Mouse (Mus musculus): Measurements from ENCODE around the gene Zfp978. TPM values are rescaled to one million over a fixed set of nuclear protein-coding genes. Genes with fewer than 3 reads are reported as not detected.
"Not testable (repeated sequence)": the region's sequence is repeated elsewhere in the genome, so short reads cannot be mapped to it uniquely, and the experiment has no call there.

Gene Zfp978
- polyA plus RNA-seq, 2 experiments, result 0.04 TPM; not detected in 1

- DNase-seq (ENCODE audit: low read depth in 3 of 3, low spot score in 3 of 3); H3K27ac ChIP-seq; H3K4me1 ChIP-seq (replicated peaks; ENCODE audit: control insufficient read depth in 2 of 2, insufficient read depth in 2 of 2, low read length in 1 of 2); H3K27me3 ChIP-seq (ENCODE audit: control insufficient read depth, insufficient read depth, low read length); H3K36me3 ChIP-seq (replicated peaks; ENCODE audit: control insufficient read depth, insufficient read depth, low read depth); H3K4me3 ChIP-seq (ENCODE audit: insufficient read depth in 1 of 2, low read depth in 2 of 2, low read length in 2 of 2); H3K4me2 ChIP-seq (ENCODE audit: low read depth); ATAC-seq (ENCODE audit: insufficient read depth); H3K9ac ChIP-seq (replicated peaks): not testable (repeated sequence)
- H3K9me3 ChIP-seq (ENCODE audit: control insufficient read depth, low read length), result peaks cover 30% of the 10 kb centered on the region
- 44% methylated on average over 4 of the region's 4 CpGs for WGBS (ENCODE audit: insufficient replicate concordance)
These were observed 14.6 kb upstream of the Zfp978 start for GRCm38 (mm10) chr4:147346361-147347035.

GRCm38 (mm10) chr4:147347300-147347699, 13.8 kb upstream of the Zfp978 start:
- H3K27me3 ChIP-seq (ENCODE audit: control insufficient read depth, insufficient read depth, low read length); H3K27ac ChIP-seq; H3K36me3 ChIP-seq (replicated peaks; ENCODE audit: control insufficient read depth, insufficient read depth, low read depth); H3K9ac ChIP-seq (replicated peaks); H3K4me2 ChIP-seq (ENCODE audit: low read depth); H3K4me3 ChIP-seq (ENCODE audit: insufficient read depth in 1 of 2, low read depth in 2 of 2, low read length in 2 of 2); H3K4me1 ChIP-seq (replicated peaks; ENCODE audit: control insufficient read depth in 2 of 2, insufficient read depth in 2 of 2, low read length in 1 of 2); ATAC-seq (ENCODE audit: insufficient read depth); DNase-seq (ENCODE audit: low read depth in 3 of 3, low spot score in 3 of 3): not testable (repeated sequence)
- WGBS (ENCODE audit: insufficient replicate concordance), result 47% methylated on average over 4 of the region's 4 CpGs
- peaks cover 30% of the 10 kb centered on the region for H3K9me3 ChIP-seq (ENCODE audit: control insufficient read depth, low read length)

- H3K27ac ChIP-seq; H3K4me1 ChIP-seq (replicated peaks; ENCODE audit: control insufficient read depth in 2 of 2, insufficient read depth in 2 of 2, low read length in 1 of 2); H3K4me3 ChIP-seq (ENCODE audit: insufficient read depth in 1 of 2, low read depth in 2 of 2, low read length in 2 of 2); H3K9ac ChIP-seq (replicated peaks); ATAC-seq (ENCODE audit: insufficient read depth); H3K27me3 ChIP-seq (ENCODE audit: control insufficient read depth, insufficient read depth, low read length); H3K36me3 ChIP-seq (replicated peaks; ENCODE audit: control insufficient read depth, insufficient read depth, low read depth); H3K4me2 ChIP-seq (ENCODE audit: low read depth); DNase-seq (ENCODE audit: low read depth in 3 of 3, low spot score in 3 of 3): not testable (repeated sequence)
- WGBS (ENCODE audit: insufficient replicate concordance), result 47% methylated on average over 1 of the region's 3 CpGs
- peaks cover 30% of the 10 kb centered on the region for H3K9me3 ChIP-seq (ENCODE audit: control insufficient read depth, low read length)
These were observed 13.2 kb upstream of the Zfp978 start for GRCm38 (mm10) chr4:147347880-147348279.

GRCm38 (mm10) chr4:147348401-147348800, 12.7 kb upstream of the Zfp978 start:
- WGBS (ENCODE audit: insufficient replicate concordance), result 47% methylated on average over 2 of the region's 2 CpGs

GRCm38 (mm10) chr4:147348906-147349686, 12.0 kb upstream of the Zfp978 start:
- peaks cover 21% of the 10 kb centered on the region for H3K9me3 ChIP-seq (ENCODE audit: control insufficient read depth, low read length)
- not testable (repeated sequence) for H3K4me3 ChIP-seq (ENCODE audit: insufficient read depth in 1 of 2, low read depth in 2 of 2, low read length in 2 of 2); H3K9ac ChIP-seq (replicated peaks); H3K4me1 ChIP-seq (replicated peaks; ENCODE audit: control insufficient read depth in 2 of 2, insufficient read depth in 2 of 2, low read length in 1 of 2); H3K4me2 ChIP-seq (ENCODE audit: low read depth); H3K27ac ChIP-seq; DNase-seq (ENCODE audit: low read depth in 3 of 3, low spot score in 3 of 3); H3K27me3 ChIP-seq (ENCODE audit: control insufficient read depth, insufficient read depth, low read length); ATAC-seq (ENCODE audit: insufficient read depth); H3K36me3 ChIP-seq (replicated peaks; ENCODE audit: control insufficient read depth, insufficient read depth, low read depth)
- WGBS (ENCODE audit: insufficient replicate concordance), result 70% methylated on average over 18 of the region's 19 CpGs

More at GRCm38 (mm10) chr4:147348401-147348800, 12.7 kb upstream of the Zfp978 start:
- H3K4me2 ChIP-seq (ENCODE audit: low read depth); H3K36me3 ChIP-seq (replicated peaks; ENCODE audit: control insufficient read depth, insufficient read depth, low read depth); H3K4me1 ChIP-seq (replicated peaks; ENCODE audit: control insufficient read depth in 2 of 2, insufficient read depth in 2 of 2, low read length in 1 of 2); ATAC-seq (ENCODE audit: insufficient read depth); H3K4me3 ChIP-seq (ENCODE audit: insufficient read depth in 1 of 2, low read depth in 2 of 2, low read length in 2 of 2); H3K27ac ChIP-seq; H3K9ac ChIP-seq (replicated peaks); DNase-seq (ENCODE audit: low read depth in 3 of 3, low spot score in 3 of 3); H3K27me3 ChIP-seq (ENCODE audit: control insufficient read depth, insufficient read depth, low read length): not testable (repeated sequence)
- peaks cover 26% of the 10 kb centered on the region for H3K9me3 ChIP-seq (ENCODE audit: control insufficient read depth, low read length)

GRCm38 (mm10) chr4:147349687-147350415, 11.3 kb upstream of the Zfp978 start:
- 61% methylated on average over 9 of the region's 9 CpGs for WGBS (ENCODE audit: insufficient replicate concordance)
- ATAC-seq (ENCODE audit: insufficient read depth); H3K4me1 ChIP-seq (replicated peaks; ENCODE audit: control insufficient read depth in 2 of 2, insufficient read depth in 2 of 2, low read length in 1 of 2); DNase-seq (ENCODE audit: low read depth in 3 of 3, low spot score in 3 of 3); H3K9ac ChIP-seq (replicated peaks); H3K4me2 ChIP-seq (ENCODE audit: low read depth); H3K4me3 ChIP-seq (ENCODE audit: insufficient read depth in 1 of 2, low read depth in 2 of 2, low read length in 2 of 2); H3K36me3 ChIP-seq (replicated peaks; ENCODE audit: control insufficient read depth, insufficient read depth, low read depth); H3K27ac ChIP-seq; H3K27me3 ChIP-seq (ENCODE audit: control insufficient read depth, insufficient read depth, low read length): not testable (repeated sequence)
- peaks cover 21% of the 10 kb centered on the region for H3K9me3 ChIP-seq (ENCODE audit: control insufficient read depth, low read length)

- not testable (repeated sequence) for DNase-seq (ENCODE audit: low read depth in 3 of 3, low spot score in 3 of 3); H3K36me3 ChIP-seq (replicated peaks; ENCODE audit: control insufficient read depth, insufficient read depth, low read depth); ATAC-seq (ENCODE audit: insufficient read depth); H3K9ac ChIP-seq (replicated peaks); H3K4me2 ChIP-seq (ENCODE audit: low read depth); H3K27ac ChIP-seq; H3K27me3 ChIP-seq (ENCODE audit: control insufficient read depth, insufficient read depth, low read length); H3K4me1 ChIP-seq (replicated peaks; ENCODE audit: control insufficient read depth in 2 of 2, insufficient read depth in 2 of 2, low read length in 1 of 2); H3K4me3 ChIP-seq (ENCODE audit: insufficient read depth in 1 of 2, low read depth in 2 of 2, low read length in 2 of 2)
- H3K9me3 ChIP-seq (ENCODE audit: control insufficient read depth, low read length), result peaks cover 21% of the 10 kb centered on the region
- WGBS (ENCODE audit: insufficient replicate concordance), result 63% methylated on average over 2 of the region's 2 CpGs
These were observed 10.6 kb upstream of the Zfp978 start for GRCm38 (mm10) chr4:147350541-147350940.
